Mouse (Mus musculus): Measurements from ENCODE around the gene Nr3c2. TPM values are rescaled to one million over a fixed set of nuclear protein-coding genes. Genes with fewer than 3 reads are reported as not detected.

The Nr3c2 gene
- polyA plus RNA-seq, 1 experiment = 0.39 TPM

DNA sequence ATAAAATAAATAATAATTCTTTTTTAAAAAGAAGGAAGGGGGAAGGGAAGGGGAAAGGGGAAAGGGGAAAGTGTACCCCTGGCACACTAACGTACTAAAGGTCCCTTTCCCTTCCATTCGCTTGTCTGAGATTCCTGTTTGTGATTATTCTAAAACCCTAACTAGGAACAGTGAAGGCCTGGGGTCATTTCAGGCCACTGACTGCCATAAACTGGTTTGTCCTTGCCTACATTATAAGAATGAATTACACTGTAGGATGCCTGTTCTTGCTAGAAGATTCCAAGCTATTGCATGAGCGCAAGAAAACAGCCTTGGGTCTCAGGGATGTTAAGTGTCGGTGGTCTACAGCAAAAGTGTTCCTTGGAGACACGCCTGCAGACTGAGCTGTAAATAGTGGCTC, 355.2 kb downstream of the Nr3c2 start:
- Histone ChIP-seq H3K4me1 (ENCODE audit: control insufficient read depth, insufficient read depth, low read length) (no peaks in the 10 kb centered on the region), H3K27ac (ENCODE audit: insufficient read depth, low read depth, low read length) (no peak overlapping the region), H3K4me3 (ENCODE audit: insufficient read depth, low read length) (no peak overlapping the region)
- TF ChIP-seq CTCF (IDR thresholded peaks at IDR 0.05; ENCODE audit: low read depth, low read length) = no peak
- TF ChIP-seq POLR2A (IDR thresholded peaks at IDR 0.05; ENCODE audit: borderline replicate concordance, low read depth, low read length) = no peak

- H3K4me3 ChIP-seq (ENCODE audit: insufficient read depth, low read length) = no peak overlapping the region
- no peaks in the 10 kb centered on the region; the same call in 1 of the 2 replicates for H3K4me1 ChIP-seq (ENCODE audit: control insufficient read depth, insufficient read depth, low read length)
- TF ChIP-seq CTCF (IDR thresholded peaks at IDR 0.05; ENCODE audit: low read depth, low read length) (no peak), POLR2A (IDR thresholded peaks at IDR 0.05; ENCODE audit: borderline replicate concordance, low read depth, low read length) (no peak)
- H3K27ac ChIP-seq (ENCODE audit: insufficient read depth, low read depth, low read length) = no peak overlapping the region
Observed at GRCm38 (mm10) chr8:77256450-77257084, 357.3 kb downstream of the Nr3c2 start.

DNA sequence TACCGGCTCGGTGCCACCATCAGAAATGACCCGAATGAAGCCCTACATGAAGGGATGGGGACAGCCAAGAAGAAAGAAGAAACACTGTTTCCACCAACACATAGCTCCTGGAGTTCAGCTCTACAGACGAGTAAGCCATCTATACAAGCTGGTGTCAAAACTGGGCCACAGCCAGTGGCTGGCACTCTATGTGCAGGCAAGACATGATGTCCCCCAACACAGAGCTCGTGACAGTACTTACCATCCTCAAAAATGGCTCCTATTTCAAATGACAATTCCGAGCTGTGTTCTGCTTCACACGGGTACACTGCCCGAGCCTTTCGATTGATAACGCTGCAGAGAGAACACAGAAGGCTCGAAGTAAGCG, 357.8 kb downstream of the Nr3c2 start:
- H3K4me3 ChIP-seq (ENCODE audit: insufficient read depth, low read length) = no peak overlapping the region
- H3K27ac ChIP-seq (ENCODE audit: insufficient read depth, low read depth, low read length) = no peak overlapping the region
- TF ChIP-seq POLR2A (IDR thresholded peaks at IDR 0.05; ENCODE audit: borderline replicate concordance, low read depth, low read length) = no peak
- no peak for TF ChIP-seq CTCF (IDR thresholded peaks at IDR 0.05; ENCODE audit: low read depth, low read length)
- H3K4me1 ChIP-seq (ENCODE audit: control insufficient read depth, insufficient read depth, low read length) = peaks cover 3% of the 10 kb centered on the region; the same call in 1 of the 2 replicates

DNA sequence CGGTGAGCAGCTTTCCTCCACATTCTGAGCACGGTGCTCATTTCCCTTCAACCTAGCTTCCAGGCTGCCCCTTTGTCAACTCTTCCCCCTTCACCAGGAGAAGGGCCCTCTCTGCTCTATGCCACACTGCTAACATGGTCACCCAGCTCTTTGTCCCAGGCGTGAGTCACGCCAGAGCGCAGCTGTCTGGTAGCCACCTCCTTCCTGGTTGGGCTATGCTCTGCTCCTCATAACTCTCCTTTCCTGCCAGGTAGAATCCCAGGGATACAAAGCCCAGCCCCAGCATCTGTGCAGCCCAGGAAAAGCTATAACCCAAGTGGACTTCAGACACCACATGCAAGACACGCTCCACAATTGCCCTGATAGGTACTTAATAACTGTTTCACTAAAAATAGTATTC, 362.0 kb downstream of the Nr3c2 start:
- H3K4me3 ChIP-seq (ENCODE audit: insufficient read depth, low read length) = no peak overlapping the region
- H3K4me1 ChIP-seq (ENCODE audit: control insufficient read depth, insufficient read depth, low read length) = peaks cover 10% of the 10 kb centered on the region
- TF ChIP-seq CTCF (IDR thresholded peaks at IDR 0.05; ENCODE audit: low read depth, low read length) (no peak), POLR2A (IDR thresholded peaks at IDR 0.05; ENCODE audit: borderline replicate concordance, low read depth, low read length) (no peak)
- no peak overlapping the region for H3K27ac ChIP-seq (ENCODE audit: insufficient read depth, low read depth, low read length)

GRCm38 (mm10) chr8:77262216-77263009, 363.2 kb downstream of the Nr3c2 start:
- H3K4me1 ChIP-seq (ENCODE audit: control insufficient read depth, insufficient read depth, low read length) = peaks cover 12% of the 10 kb centered on the region
- no peak overlapping the region for H3K4me3 ChIP-seq (ENCODE audit: insufficient read depth, low read length)
- peak overlapping the region; percentile 21; the same call in 1 of the 2 replicates for H3K27ac ChIP-seq (ENCODE audit: insufficient read depth, low read depth, low read length)
- TF ChIP-seq POLR2A (IDR thresholded peaks at IDR 0.05; ENCODE audit: borderline replicate concordance, low read depth, low read length) (no peak), CTCF (IDR thresholded peaks at IDR 0.05; ENCODE audit: low read depth, low read length) (no peak)

DNA sequence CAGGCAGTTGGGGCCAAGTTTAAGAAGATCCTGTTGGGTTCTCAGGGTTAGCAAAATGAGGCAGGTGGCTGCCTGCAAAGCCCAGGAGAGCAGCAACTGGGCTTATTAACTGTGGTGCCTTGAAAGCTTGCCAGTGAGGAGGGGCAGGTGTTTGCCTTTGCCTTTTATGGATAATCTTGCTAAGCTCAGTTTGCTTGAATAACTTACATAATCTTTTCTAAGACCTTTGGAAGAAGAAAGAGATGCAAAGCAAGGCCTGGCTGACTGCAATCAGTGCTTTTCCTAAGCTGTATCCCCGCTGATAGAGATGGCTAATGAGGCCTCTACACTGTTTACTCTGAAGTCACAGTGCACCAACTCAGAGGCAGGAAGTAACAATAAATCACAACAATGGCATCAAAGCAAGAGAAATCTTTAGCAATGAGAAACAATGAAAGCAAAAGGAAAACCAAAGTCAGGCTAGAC, 368.7 kb downstream of the Nr3c2 start:
- H3K27ac ChIP-seq (ENCODE audit: insufficient read depth, low read depth, low read length) = no peak overlapping the region
- H3K4me1 ChIP-seq (ENCODE audit: control insufficient read depth, insufficient read depth, low read length) = peaks cover 9% of the 10 kb centered on the region
- TF ChIP-seq POLR2A (IDR thresholded peaks at IDR 0.05; ENCODE audit: borderline replicate concordance, low read depth, low read length) (no peak), CTCF (IDR thresholded peaks at IDR 0.05; ENCODE audit: low read depth, low read length) (no peak)
- H3K4me3 ChIP-seq (ENCODE audit: insufficient read depth, low read length) = no peak overlapping the region

DNA sequence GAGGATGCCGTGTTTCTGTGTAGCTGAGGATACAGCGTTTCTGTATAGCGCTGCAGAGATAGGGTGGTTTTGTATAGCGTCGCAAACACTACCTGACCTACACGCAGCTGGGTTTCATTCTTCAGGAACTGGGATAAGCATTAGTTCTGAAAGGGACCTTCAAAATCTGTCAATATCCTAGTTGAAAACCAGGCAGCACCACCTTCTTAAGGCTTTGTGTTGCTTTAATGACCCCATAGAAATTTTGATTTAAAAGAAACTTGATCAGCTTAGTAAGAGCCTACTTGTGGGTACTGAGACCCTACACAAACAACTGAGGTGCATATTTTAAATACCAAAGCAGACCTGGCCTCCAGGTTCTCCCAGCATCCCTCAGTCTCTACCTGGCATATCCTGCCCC, 372.9 kb downstream of the Nr3c2 start:
- no peak overlapping the region for H3K4me3 ChIP-seq (ENCODE audit: insufficient read depth, low read length)
- TF ChIP-seq POLR2A (IDR thresholded peaks at IDR 0.05; ENCODE audit: borderline replicate concordance, low read depth, low read length) = no peak
- no peak for TF ChIP-seq CTCF (IDR thresholded peaks at IDR 0.05; ENCODE audit: low read depth, low read length)
- peak overlapping the region; percentile 48 for H3K27ac ChIP-seq (ENCODE audit: insufficient read depth, low read depth, low read length)
- H3K4me1 ChIP-seq (ENCODE audit: control insufficient read depth, insufficient read depth, low read length) = peaks cover 36% of the 10 kb centered on the region

GRCm38 (mm10) chr8:77275571-77275970, 376.3 kb downstream of the Nr3c2 start:
- no peak overlapping the region; the same call in 1 of the 2 replicates for H3K27ac ChIP-seq (ENCODE audit: insufficient read depth, low read depth, low read length)
- no peak overlapping the region for H3K4me3 ChIP-seq (ENCODE audit: insufficient read depth, low read length)
- H3K4me1 ChIP-seq (ENCODE audit: control insufficient read depth, insufficient read depth, low read length) = peaks cover 34% of the 10 kb centered on the region
- no peak for TF ChIP-seq POLR2A (IDR thresholded peaks at IDR 0.05; ENCODE audit: borderline replicate concordance, low read depth, low read length)
- no peak for TF ChIP-seq CTCF (IDR thresholded peaks at IDR 0.05; ENCODE audit: low read depth, low read length)

GRCm38 (mm10) chr8:77276827-77277226, 377.6 kb downstream of the Nr3c2 start:
- Histone ChIP-seq H3K27ac (ENCODE audit: insufficient read depth, low read depth, low read length) (no peak overlapping the region), H3K4me3 (ENCODE audit: insufficient read depth, low read length) (no peak overlapping the region), H3K4me1 (ENCODE audit: control insufficient read depth, insufficient read depth, low read length) (peaks cover 37% of the 10 kb centered on the region)
- no peak for TF ChIP-seq POLR2A (IDR thresholded peaks at IDR 0.05; ENCODE audit: borderline replicate concordance, low read depth, low read length)
- TF ChIP-seq CTCF (IDR thresholded peaks at IDR 0.05; ENCODE audit: low read depth, low read length) = no peak

DNA sequence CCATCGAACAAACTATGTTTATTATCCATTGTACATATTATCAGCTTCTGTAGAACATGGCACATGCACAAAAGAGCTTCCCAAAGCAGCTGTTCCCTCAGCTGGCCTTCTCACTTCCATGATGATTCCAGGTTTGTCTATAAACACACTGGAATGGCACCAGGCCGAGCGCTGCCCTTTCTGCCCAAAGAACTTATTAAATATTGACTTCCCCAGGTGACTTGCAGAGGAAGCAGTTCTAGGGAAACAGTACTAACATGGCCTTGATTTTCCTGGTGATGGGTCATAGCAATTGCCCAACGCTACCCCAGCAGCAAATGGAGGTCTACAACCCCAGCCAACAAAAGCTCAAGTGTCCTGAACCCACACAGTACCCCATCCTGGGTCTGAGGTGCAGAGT, 379.0 kb downstream of the Nr3c2 start:
- TF ChIP-seq CTCF (IDR thresholded peaks at IDR 0.05; ENCODE audit: low read depth, low read length) (no peak), POLR2A (IDR thresholded peaks at IDR 0.05; ENCODE audit: borderline replicate concordance, low read depth, low read length) (no peak)
- peaks cover 39% of the 10 kb centered on the region for H3K4me1 ChIP-seq (ENCODE audit: control insufficient read depth, insufficient read depth, low read length)

More for the DNA sequence above, 379.0 kb downstream of the Nr3c2 start:
- no peak overlapping the region for H3K27ac ChIP-seq (ENCODE audit: insufficient read depth, low read depth, low read length)
- no peak overlapping the region for H3K4me3 ChIP-seq (ENCODE audit: insufficient read depth, low read length)
